Mouse (Mus musculus) limb, embryonic 14.5 days (tissue): Measurements from ENCODE around the gene Lhfpl2. TPM values are rescaled to one million over a fixed set of nuclear protein-coding genes. Genes with fewer than 3 reads are reported as not detected.

Experiments used
- ATAC-seq: fragments of 200-750 bp; cut with Nextera tagmentation; 2 replicates; pipeline ENCODE4 v1.8.0; 2017; ENCODE audit warnings: low read depth, moderate number of reproducible peaks, moderate TSS enrichment; ENCODE audit not compliant: low FRiP score
- DNase-seq: peaks from one replicate; pipeline ENCODE4 v3.0.0-alpha.2; 2015; ENCODE audit warnings: low spot score
- H3K27ac ChIP-seq: fragments of 300-500 bp; sonication (generic); replicated peaks from 2 replicates; pipeline ENCODE4 v1.5.1; 2014; ENCODE audit warnings: low read depth, mild to moderate bottlenecking, low read length, moderate library complexity, mixed read lengths
- H3K27me3 ChIP-seq: fragments of 300-500 bp; sonication (generic); 2 replicates; pipeline ENCODE4 v1.6.1; 2014; ENCODE audit warnings: low read length, mixed read lengths; ENCODE audit not compliant: control insufficient read depth, insufficient read depth
- H3K36me3 ChIP-seq: fragments of 300-500 bp; sonication (generic); 2 replicates; pipeline ENCODE4 v1.6.1; 2014; ENCODE audit warnings: mild to moderate bottlenecking, low read length, moderate library complexity, mixed read lengths; ENCODE audit not compliant: control insufficient read depth, insufficient read depth
- H3K4me1 ChIP-seq: fragments of 300-500 bp; sonication (generic); 2 replicates; pipeline ENCODE4 v1.6.1; 2014; ENCODE audit warnings: antibody characterized with exemption, low read length, mixed read lengths; ENCODE audit not compliant: control insufficient read depth, insufficient read depth
- H3K4me2 ChIP-seq: fragments of 300-500 bp; sonication (generic); replicated peaks from 2 replicates; pipeline ENCODE4 v1.6.1; 2014; ENCODE audit warnings: low read depth, mild to moderate bottlenecking, low read length, moderate library complexity; ENCODE audit not compliant: severe bottlenecking
- H3K4me3 ChIP-seq: fragments of 300-500 bp; sonication (generic); replicated peaks from 2 replicates; pipeline ENCODE4 v1.5.1; 2014; ENCODE audit warnings: low read length
- H3K9ac ChIP-seq: fragments of 300-500 bp; sonication (generic); 2 replicates; pipeline ENCODE4 v1.6.1; 2014; ENCODE audit warnings: mild to moderate bottlenecking, low read depth, low read length, moderate library complexity; ENCODE audit not compliant: severe bottlenecking
- H3K9me3 ChIP-seq: fragments of 300-500 bp; sonication (generic); 2 replicates; pipeline ENCODE4 v1.6.1; 2016; ENCODE audit warnings: low read length; ENCODE audit not compliant: control insufficient read depth
- POLR2A ChIP-seq: fragments of 200-500 bp; IDR thresholded peaks from 2 replicates; pipeline ENCODE4 v1.8.0; 2012; ENCODE audit warnings: inconsistent platforms, mild to moderate bottlenecking, moderate library complexity, borderline replicate concordance; ENCODE audit not compliant: insufficient read depth, insufficient read length; ENCODE audit errors: extremely low read depth
- WGBS: fragments of 180-500 bp; shearing (Covaris S2); extraction: QIAGEN DNeasy Blood & Tissue Kit; methylation state at CpG from one replicate; pipeline ENCODE4 v1.1.7; 2014; 5-methylcytosine and 5-hydroxymethylcytosine counted together
- polyA plus RNA-seq, 2 experiments: library from polyadenylated mRNA; depleted of rRNA in 1 of 2; stranded (reverse) in 1 of 2; unstranded in 1 of 2; fragments of >200 nt; fragmentation: Nextera tagmentation in 1 of 2; extraction: Ambion mirVana in 1 of 2; gene quantifications; 2 replicates each; pipeline versions ENCODE4 v1.2.1 to v1.2.3; 2012 to 2014

Lhfpl2 gene
- polyA plus RNA-seq, 2 experiments = 60.5 to 69.4 TPM

DNA sequence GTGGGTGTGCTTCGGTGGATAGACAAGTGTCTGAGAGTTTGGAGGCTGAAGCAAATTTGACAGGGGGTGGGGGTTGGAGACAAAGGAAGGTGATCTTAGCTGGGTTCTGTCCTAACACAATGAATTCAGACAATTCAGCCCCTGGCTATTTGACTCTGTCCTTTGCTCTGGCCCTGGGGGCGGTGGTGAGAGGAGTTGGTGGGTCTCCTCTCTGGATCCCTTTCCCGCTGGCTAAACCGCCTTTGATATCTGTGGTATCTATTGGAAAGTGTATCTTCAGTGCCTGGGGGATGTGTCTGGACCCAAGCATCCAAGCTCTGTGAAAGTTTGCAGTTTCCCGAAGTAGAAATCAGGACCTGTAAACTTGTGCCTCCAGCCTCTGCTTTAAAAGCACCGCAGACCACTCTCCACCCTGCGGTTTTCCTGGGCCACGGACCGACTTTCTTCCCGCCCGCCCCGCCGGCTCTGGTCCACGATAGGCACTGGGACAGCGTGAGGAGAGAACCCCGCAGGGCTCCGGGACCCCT is 497 bp upstream of the Lhfpl2 start:
- TF ChIP-seq POLR2A = 0 out of 2 replicates have a peak, but pooled peaks have one; percentile 47
- peak overlapping the region; percentile 82 for H3K4me2 ChIP-seq
- H3K27ac ChIP-seq = peak overlapping the region; percentile 88
- DNase-seq (no peak), ATAC-seq (peak; percentile 20; the same call in 1 of the 2 replicates)
- H3K4me1 ChIP-seq = peaks cover 9% of the 10 kb centered on the region
- H3K27me3 ChIP-seq = no peaks in the 10 kb centered on the region; the same call in 1 of the 2 replicates
- H3K4me3 ChIP-seq = peak overlapping the region; percentile 92
- H3K36me3 ChIP-seq = no peaks in the 10 kb centered on the region
- no peaks in the 10 kb centered on the region for H3K9me3 ChIP-seq
- H3K9ac ChIP-seq = peak overlapping the region; percentile 91
- 2% methylated on average over 17 of the region's 17 CpGs for WGBS

DNA sequence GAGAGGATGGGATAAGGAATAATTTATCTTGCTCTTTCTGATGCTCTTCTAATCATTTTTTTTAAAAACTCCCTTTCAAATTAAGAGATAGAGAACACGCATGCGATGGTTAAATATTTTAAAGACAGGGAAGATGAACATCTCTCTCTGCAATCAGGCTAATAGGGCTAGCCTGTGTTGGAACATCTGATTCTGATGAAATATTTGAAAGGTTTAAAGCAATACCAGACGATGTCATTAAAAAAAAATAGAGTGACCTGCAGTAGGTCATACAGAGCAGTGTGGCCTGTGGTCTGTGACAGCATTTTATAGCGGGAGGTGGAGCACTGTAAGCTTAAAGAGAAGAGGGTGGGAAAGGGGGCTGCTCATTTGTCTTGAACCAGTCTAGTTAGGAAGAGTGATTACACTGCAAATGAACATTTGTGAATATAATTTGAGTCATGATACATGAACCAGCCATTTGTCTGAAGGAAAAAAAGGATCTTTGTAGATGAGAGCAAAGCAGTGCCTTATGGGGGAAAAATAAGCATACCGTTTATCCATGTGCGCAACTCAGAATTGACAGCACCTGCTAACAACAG is 1.1 kb downstream of the Lhfpl2 start:
- 20% methylated on average over 6 of the region's 6 CpGs for WGBS
- ATAC-seq (no peak), DNase-seq (no peak)
- H3K4me3 ChIP-seq = peak overlapping the region; percentile 92
- H3K27me3 ChIP-seq = no peaks in the 10 kb centered on the region; the same call in 1 of the 2 replicates
- no peaks in the 10 kb centered on the region for H3K36me3 ChIP-seq
- no peaks in the 10 kb centered on the region for H3K9me3 ChIP-seq
- H3K4me2 ChIP-seq = peak overlapping the region; percentile 82
- H3K4me1 ChIP-seq = peaks cover 24% of the 10 kb centered on the region
- TF ChIP-seq POLR2A = no peak
- peak overlapping the region; percentile 88; the same call in 1 of the 2 replicates for H3K27ac ChIP-seq
- peak overlapping the region; percentile 91 for H3K9ac ChIP-seq

GRCm38 (mm10) chr13:94059373-94059772 is 1.8 kb downstream of the Lhfpl2 start:
- H3K9ac ChIP-seq = no peak overlapping the region
- H3K4me3 ChIP-seq = peak overlapping the region; percentile 92; the same call in 1 of the 2 replicates
- H3K27ac ChIP-seq = no peak overlapping the region
- DNase-seq (no peak), ATAC-seq (no peak)
- no peaks in the 10 kb centered on the region; the same call in 1 of the 2 replicates for H3K27me3 ChIP-seq
- H3K9me3 ChIP-seq = no peaks in the 10 kb centered on the region
- H3K36me3 ChIP-seq = no peaks in the 10 kb centered on the region
- peak overlapping the region; percentile 82; the same call in 1 of the 2 replicates for H3K4me2 ChIP-seq
- no peak for TF ChIP-seq POLR2A
- peaks cover 26% of the 10 kb centered on the region for H3K4me1 ChIP-seq
- WGBS = 86% methylated on average over 4 of the region's 4 CpGs

DNA sequence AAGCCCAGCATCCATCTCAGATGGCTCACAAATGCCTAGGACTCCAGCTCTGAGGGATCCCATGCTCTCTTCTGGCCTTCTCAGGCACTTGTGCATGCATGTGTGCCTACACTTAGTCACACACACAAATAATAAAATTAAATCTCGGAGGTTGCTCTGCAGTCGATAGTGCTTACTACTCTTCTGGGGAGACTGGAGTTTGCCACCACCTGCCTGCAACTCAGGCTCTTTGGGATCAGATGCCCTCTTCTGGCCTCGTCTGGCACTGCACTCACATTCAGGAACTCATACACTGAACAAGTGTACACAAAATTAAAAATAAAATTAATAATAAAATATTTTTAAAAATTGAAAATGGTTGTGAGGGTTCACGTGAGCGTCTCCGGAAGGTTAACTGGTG is 2.2 kb downstream of the Lhfpl2 start:
- no peak overlapping the region for H3K27ac ChIP-seq
- no peak overlapping the region for H3K4me2 ChIP-seq
- no peaks in the 10 kb centered on the region; the same call in 1 of the 2 replicates for H3K27me3 ChIP-seq
- H3K36me3 ChIP-seq = no peaks in the 10 kb centered on the region
- ATAC-seq = no peak
- H3K9me3 ChIP-seq = no peaks in the 10 kb centered on the region
- no peak for TF ChIP-seq POLR2A
- 91% methylated on average over 6 of the region's 6 CpGs for WGBS
- no peak overlapping the region for H3K4me3 ChIP-seq
- no peak overlapping the region for H3K9ac ChIP-seq
- peaks cover 30% of the 10 kb centered on the region for H3K4me1 ChIP-seq
- DNase-seq = no peak

- TF ChIP-seq POLR2A = no peak
- peaks cover 37% of the 10 kb centered on the region for H3K4me1 ChIP-seq
- H3K4me2 ChIP-seq = no peak overlapping the region
- H3K27me3 ChIP-seq = no peaks in the 10 kb centered on the region; the same call in 1 of the 2 replicates
- H3K9me3 ChIP-seq = no peaks in the 10 kb centered on the region
- no peak overlapping the region for H3K9ac ChIP-seq
- DNase-seq (no peak), ATAC-seq (no peak)
- H3K36me3 ChIP-seq = no peaks in the 10 kb centered on the region
- 89% methylated on average over 3 of the region's 3 CpGs for WGBS
- H3K4me3 ChIP-seq = no peak overlapping the region
- no peak overlapping the region for H3K27ac ChIP-seq
Measured at GRCm38 (mm10) chr13:94060461-94060860, 2.9 kb downstream of the Lhfpl2 start.
